Mouse (Mus musculus): ENCODE measurements around the gene Nav2.

DNA sequence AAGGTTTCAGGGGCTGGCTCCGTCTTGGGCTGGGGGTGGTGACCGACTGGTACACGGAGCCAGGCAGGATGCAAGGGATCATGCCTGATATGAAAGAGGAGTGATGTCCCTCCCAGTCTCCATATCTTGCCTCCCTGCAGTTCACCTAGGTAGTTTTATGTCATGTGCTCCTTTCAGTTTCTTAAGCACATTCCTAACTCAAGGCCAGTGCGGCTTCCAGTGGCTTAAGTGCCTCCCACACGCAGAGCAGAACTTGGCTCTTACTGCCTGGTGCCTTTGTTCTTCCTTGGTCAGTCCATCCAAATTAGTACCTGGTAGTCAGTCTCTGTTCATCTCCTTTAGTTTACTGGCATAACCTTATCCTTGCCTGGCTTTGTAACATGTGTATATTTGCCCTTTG, 371.9 kb downstream of the Nav2 start:
- TF ChIP-seq CTCF (IDR thresholded peaks at IDR 0.05; ENCODE audit: low read depth) = no peak
- TF ChIP-seq EP300 (optimal IDR thresholded peaks at IDR 0.05) = no peak
